Mouse (Mus musculus): ENCODE data around the gene Adamts6.

DNA sequence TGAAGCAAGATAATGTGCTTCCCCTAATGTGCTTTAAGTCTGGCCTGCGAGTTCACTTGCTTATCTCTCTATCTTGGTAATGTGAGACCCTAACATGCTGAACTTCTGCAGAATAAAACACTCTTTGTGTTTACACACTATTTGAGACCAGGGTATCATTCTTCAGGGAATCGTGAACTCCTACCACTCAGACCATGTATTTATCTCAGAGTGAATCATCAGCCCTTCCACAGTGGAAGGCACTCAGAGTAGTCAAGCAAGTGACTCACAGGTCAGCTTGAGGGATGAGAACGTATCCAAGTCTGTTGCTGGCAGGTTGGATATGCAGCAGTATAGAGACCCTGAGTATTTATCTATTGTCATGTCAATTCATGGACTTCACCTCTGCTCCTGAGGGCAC, 232.8 kb downstream of the Adamts6 start:
- TF ChIP-seq EP300 (IDR thresholded peaks at IDR 0.05; ENCODE audit: insufficient read depth, low read depth, low read length) (no peak), CTCF (IDR thresholded peaks at IDR 0.05; ENCODE audit: low read depth, low read length) (no peak), POLR2A (IDR thresholded peaks at IDR 0.05; ENCODE audit: insufficient read depth, low read length) (no peak)
